Mouse (Mus musculus) liver, embryonic 18 days (tissue): ENCODE results near the gene Incenp. TPM values are rescaled to one million over a fixed set of nuclear protein-coding genes. Genes with fewer than 3 reads are reported as not detected.

ENCODE experiments used
- polyA plus RNA-seq: library from polyadenylated mRNA; depleted of rRNA; stranded (reverse); fragments of >200 nt; gene quantifications from 2 replicates; pipeline ENCODE4 v1.2.3, GENCODE M21; 2012; rRNA removed

The Incenp gene
- 28.8 and 35.6 TPM in 2 replicates for polyA plus RNA-seq

DNA sequence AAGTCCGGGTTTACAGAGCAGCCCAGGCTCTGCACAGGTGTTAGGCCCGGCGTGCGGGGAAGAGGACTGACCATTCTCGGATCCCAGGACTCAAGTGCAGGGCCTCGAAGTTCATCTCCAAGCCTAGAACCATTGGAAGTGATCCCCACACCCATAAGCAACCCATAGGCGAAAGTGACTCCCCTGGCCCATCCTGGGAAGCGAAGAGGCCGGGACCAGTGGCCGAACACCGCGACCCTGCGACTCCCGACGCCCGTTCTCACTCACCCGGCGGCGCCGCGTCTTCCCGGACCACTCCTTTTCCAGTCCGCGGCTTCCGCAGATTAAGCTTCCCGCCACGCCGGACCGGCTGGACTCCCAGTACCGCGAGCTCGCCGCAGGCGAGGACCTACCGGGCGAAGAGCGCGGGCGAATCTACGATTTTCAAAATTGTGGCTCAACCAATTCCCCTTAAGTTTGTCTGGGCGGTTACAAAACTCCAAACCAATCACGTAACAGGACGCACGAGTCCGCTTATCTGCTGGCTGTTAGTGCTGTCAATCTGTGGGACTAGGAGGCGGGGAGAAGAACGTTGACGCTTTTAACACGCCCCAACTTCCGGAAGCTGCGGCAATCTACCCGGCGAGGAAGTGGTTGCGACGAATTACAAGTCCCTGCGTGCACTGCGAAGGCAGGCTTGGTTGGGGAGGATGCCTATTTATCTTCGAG, at the start of gene Incenp:
Gene Incenp (minus strand): TSS at position 480 of the 708 bp plus-strand sequence.

GRCm38 (mm10) chr19:9847262-9847661, 52.1 kb downstream of the Incenp start, which contains the start of gene Scgb2a2:
Gene Scgb2a2 (plus strand): TSS chr19:9847562.

Other genes with a start within 250 kb of the Incenp start
- not detected in 2 replicates for gene Scgb2a2, start 52.0 kb downstream of the Incenp start, polyA plus RNA-seq
- gene Fth1, start 81.0 kb upstream of the Incenp start, polyA plus RNA-seq = 1,260 and 1,453 TPM in 2 replicates
- 0.02 and 0.07 TPM in 2 replicates for gene Best1, start 102.1 kb upstream of the Incenp start, polyA plus RNA-seq
- gene Rab3il1, start 102.1 kb upstream of the Incenp start, polyA plus RNA-seq = 55.4 and 66.1 TPM in 2 replicates
- 7.6 and 8.8 TPM in 2 replicates for gene Fads3, start 142.0 kb upstream of the Incenp start, polyA plus RNA-seq
- 83.2 and 157 TPM in 2 replicates for gene Fads2, start 202.2 kb upstream of the Incenp start, polyA plus RNA-seq